Mouse (Mus musculus): ENCODE measurements at regions not wholly inside any gene's neighbourhood (a gene's known extent, or its start where the extent isn't known, plus 50 kb on each side); places are given as distances from the start of the nearest gene placed in this dataset.

DNA sequence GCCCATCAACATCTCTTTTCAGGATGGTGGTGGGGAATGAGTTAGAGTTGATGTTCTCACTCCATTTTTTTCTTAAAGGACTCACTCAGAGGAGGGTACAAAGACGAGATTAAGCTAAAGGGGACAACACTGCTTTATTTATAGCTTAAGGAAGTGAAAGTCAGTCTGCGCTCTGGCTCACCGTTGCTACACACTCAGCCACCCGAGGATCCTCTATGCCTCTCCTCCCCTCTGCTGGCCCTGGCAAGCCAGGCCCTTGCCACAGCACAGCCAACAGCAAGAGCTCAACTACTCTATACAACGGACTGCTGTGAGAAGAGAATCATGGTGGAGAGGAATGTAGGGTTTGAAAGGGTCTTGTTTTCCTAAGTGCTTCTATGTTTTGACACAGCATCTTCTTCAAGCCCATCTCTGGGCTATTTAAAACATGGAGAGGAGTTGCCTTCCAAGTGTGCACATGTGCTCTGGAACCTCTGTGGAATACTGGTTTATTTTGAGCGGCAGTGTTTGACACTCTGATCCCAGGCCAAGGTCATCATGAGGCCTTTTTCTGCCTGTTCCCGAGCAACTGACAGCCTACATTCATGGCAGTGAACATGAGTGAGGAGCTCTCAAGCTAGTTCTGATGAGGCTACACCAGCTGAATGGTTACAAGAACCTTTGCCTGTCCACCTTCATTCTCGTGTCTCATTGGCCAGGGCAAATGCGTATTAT, 291.9 kb upstream of the Klf4 start:
- no peak for DNase-seq (ENCODE audit: low spot score in 2 of 2)

GRCm38 (mm10) chr4:55823583-55823982, 291.3 kb upstream of the Klf4 start:
- DNase-seq (ENCODE audit: low spot score in 2 of 2), result no peak

DNA sequence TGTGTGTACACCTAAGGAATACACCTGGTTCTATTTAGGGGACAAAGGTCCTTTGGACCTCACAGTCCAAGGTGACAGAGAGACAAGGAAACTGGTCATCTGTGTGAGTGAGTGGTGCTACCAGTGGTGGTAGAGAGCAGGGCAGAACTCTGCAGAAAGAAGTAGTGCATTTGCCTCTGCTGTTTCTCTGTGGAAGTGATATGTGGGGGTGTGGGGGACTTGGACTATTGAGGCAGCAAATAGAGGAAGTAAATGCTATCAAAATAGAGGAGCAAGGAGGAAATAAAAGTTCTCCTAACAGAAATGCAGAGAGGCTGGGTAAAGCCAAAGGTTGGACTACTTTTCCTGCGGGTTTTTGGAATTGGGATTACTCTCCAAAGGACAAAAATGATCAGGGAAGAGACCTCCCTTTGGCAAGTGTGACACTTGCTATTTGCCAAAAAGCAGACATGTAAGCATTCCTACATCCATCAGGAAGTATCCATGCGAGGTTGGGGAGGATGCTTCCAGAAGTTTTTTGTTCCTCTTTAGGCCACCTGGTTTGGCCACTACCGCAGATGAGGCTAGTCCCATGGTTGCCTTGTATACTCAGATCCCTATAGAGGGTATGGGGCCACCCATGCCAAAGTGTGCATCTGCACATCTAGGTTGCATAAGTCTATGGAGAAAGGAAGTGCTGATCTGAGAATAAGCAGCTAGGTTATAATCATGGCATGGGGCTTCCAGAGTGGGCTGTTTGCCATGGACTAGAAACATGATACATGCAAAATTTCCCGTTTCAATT, 285.0 kb upstream of the Klf4 start:
- DNase-seq (ENCODE audit: low spot score in 2 of 2), result no peak

DNA sequence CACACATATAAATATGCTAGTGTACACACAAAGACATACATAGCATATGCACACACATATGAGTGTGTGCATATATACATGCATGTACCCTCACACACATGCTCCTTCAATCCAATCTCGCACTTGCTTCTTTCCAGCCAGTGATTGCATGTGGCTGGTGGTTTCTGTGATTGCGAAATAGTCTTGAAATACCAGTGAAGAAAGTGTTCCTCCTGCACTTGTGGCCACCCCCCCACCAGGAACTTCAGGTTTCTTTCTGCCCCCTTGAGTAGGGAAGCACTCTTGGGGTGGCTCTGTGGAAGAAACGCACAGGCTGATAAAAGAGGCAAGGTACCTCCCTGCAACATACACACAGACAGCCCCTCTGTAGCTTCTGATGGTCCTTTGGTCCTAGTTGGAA, 283.6 kb upstream of the Klf4 start:
- DNase-seq (ENCODE audit: low spot score in 2 of 2), result no peak

- no peak for DNase-seq (ENCODE audit: low spot score in 2 of 2)
These were observed 280.6 kb upstream of the Klf4 start for GRCm38 (mm10) chr4:55812846-55813245.

GRCm38 (mm10) chr4:55811656-55812055, 279.4 kb upstream of the Klf4 start:
- no peak for DNase-seq (ENCODE audit: low spot score in 2 of 2)

DNA sequence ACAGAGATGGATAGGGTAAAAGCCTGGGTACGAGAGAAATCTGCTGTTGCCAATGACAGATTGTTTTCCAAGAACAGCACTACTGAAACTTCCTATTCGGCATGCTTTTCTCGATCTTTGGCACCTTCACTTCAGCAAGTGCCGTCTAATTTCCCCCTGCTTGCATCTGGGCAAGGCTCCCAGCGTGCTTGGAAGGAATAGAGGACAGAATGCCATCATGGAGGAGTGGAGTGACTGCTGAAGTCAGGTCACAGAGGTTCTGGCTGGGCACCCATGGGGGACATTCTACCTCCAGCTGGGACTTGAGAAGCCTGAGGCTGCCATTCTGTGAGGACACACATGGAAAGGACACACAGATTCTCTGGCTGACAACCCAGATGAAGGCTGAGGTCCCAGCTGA, 276.2 kb upstream of the Klf4 start:
- DNase-seq (ENCODE audit: low spot score in 2 of 2), result no peak

GRCm38 (mm10) chr4:55806799-55807198, 274.5 kb upstream of the Klf4 start:
- DNase-seq (ENCODE audit: low spot score in 2 of 2), result no peak

DNA sequence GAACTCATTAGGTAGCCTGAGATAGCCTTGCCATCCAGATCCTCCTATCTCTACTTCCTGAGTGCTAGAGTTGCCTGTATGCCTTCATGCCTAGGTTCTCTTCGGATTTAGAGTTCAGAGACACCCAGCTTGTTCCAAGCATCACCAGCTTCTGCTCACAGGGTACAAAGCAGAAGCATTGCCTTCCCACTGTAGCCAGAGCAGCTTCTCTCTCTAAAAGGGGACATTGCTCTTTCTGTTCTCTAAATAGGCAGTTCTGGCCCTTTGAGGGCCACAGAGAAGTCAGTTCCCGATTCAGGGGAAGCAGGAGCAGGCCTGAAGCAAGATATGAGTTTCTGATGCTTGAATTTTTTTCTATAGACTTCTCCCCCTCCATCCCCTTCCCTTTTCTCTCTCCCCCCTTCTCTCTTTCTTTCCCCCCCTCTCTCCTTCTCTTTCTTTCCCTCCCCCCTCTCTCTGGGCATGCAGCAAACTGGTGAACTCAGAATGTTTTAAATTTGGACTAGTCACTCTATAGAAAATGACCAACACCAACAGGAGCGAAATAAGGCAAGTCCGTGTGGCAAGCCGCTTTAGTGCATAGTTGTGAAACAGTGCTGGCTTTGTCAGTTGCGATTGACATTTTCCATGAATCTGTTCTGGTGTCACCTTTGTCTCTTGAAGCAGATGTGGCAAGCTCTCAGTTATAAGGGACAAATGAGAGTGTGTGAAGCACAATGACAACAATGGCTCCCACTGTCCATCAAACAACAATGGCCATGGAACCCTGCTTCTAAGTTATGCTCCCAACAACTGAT, 273.2 kb upstream of the Klf4 start:
- no peak for DNase-seq (ENCODE audit: low spot score in 2 of 2)

- DNase-seq (ENCODE audit: low spot score in 2 of 2), result no peak
These were observed 269.8 kb upstream of the Klf4 start for GRCm38 (mm10) chr4:55802101-55802500.

- DNase-seq (ENCODE audit: low spot score in 2 of 2), result no peak
These were observed 265.8 kb upstream of the Klf4 start for GRCm38 (mm10) chr4:55798099-55798498.

DNA sequence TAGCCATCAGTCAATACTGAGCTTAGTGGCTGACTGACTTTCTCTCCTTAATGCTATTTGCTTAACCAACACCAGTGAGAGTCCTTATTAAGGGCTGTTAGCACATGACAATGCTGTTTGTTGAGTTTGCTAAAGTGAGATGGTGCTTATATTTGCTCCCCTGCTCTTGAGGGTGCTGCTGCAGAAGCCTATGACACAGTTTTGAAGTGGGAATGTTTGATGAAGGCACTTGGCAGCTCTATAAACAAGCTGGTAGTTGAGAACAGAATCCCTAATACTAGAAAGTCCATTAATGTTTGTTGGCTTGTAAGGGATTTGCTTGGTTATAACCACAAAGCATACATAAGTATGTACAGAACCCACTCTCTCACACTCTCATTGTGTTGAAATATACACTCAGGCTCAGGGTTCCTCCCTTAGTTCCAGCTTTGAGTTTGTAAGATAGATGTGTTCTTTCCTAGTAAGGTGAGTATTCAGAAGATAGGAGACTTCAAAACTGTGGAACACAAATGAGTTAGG, 249.1 kb upstream of the Klf4 start:
- DNase-seq (ENCODE audit: low spot score in 2 of 2), result no peak

GRCm38 (mm10) chr4:55779581-55779980, 247.3 kb upstream of the Klf4 start:
- no peak for DNase-seq (ENCODE audit: low spot score in 2 of 2)

GRCm38 (mm10) chr4:55775858-55776257, 243.6 kb upstream of the Klf4 start:
- DNase-seq (ENCODE audit: low spot score in 2 of 2), result no peak

DNA sequence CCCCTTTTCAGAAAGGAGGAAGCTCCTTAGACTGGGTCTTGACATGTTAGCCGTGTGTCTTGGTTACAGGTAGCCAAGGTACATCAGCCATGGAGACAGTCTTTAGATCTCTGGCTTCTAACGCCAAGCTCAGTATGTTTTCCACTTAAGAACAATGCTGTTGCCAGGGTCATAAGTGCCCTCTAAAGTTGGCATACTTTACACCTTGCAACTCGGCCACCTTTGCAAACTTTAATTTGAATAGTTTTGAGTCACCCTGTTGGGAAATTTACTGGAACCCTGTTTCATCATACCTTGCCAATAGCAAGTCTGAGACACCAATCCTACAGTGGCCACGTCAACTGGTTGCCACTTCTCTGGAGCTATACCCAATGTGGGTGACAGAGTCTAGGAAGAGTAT, 242.3 kb upstream of the Klf4 start:
- no peak for DNase-seq (ENCODE audit: low spot score in 2 of 2)

DNA sequence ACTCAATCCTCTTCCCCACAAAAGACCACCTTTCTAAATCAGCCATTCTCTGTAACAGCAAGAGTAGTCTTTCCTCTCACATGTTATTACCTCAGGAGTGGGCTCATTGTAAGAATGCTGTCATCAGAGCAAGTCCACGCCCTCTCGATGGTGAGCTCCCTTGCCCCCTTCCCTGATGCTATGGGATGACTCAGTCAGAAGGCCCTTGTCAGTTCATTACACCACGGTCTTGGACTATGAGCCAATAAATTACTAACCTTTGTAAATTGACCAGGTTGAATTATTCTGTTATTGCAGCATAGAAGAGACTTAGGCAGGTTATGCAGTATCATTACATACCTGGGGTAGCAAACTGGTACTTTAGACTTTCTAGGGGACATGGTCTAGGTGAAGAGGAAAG, 237.4 kb upstream of the Klf4 start:
- no peak for DNase-seq (ENCODE audit: low spot score in 2 of 2)

GRCm38 (mm10) chr4:55768325-55768724, 236.1 kb upstream of the Klf4 start:
- DNase-seq (ENCODE audit: low spot score in 2 of 2), result no peak

GRCm38 (mm10) chr4:55767133-55767532, 234.9 kb upstream of the Klf4 start:
- DNase-seq (ENCODE audit: low spot score in 2 of 2), result no peak

GRCm38 (mm10) chr4:55765780-55766179, 233.5 kb upstream of the Klf4 start:
- DNase-seq (ENCODE audit: low spot score in 2 of 2), result no peak

DNA sequence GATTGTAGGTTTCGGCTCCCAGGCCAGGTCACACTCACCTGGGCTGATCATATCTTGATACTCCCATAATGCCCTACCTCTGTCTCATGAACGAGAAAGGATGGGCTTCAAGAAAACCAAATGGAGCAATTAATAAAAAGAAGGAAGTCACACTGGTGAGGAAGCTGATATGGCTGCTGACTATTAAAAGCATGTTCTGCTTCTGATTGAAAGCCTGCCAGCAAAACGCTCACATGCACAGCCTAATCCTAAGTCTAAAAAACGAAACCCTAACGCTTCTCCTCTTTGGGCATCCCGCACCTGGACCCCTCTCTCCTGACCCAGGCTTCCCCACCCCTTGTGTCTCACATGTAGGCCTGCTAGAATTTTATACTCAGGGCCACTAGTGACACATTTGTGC, 230.8 kb upstream of the Klf4 start:
- no peak for DNase-seq (ENCODE audit: low spot score in 2 of 2)

DNA sequence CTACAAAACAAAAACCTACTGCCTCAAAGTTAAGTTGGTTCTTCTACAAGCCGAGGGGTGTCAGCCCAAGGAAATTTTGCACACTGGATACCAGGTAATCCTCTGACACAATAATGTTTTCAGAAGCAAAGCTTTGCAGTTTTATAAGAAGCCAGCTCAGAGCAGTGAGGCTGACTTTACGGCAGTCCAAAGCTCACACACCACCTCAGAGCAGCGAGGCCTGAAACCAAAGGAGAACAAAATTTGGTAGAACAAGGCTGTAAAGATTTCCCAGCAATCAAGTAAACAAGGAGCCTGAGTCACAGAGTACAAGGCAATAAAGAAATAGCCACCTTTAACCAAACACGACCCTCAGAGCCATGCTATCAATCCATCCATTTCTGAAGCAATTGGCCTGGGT, 230.1 kb upstream of the Klf4 start:
- DNase-seq (ENCODE audit: low spot score in 2 of 2), result no peak
